Mouse (Mus musculus): ENCODE results near the gene Arhgef38. TPM values are rescaled to one million over a fixed set of nuclear protein-coding genes. Genes with fewer than 3 reads are reported as not detected.

The Arhgef38 gene
- polyA plus RNA-seq, 1 experiment from 2014 or later: 0.13 TPM

- peak overlapping the region; percentile 90 for H3K9ac ChIP-seq (ENCODE audit: low read length)
Measured at GRCm38 (mm10) chr3:133092936-133093335, 141.8 kb downstream of the Arhgef38 start.

GRCm38 (mm10) chr3:133092274-133092853 lies 142.4 kb downstream of the Arhgef38 start:
- H3K9me3 ChIP-seq (replicated peaks; ENCODE audit: control insufficient read depth, low read length): no peaks in the 10 kb centered on the region
- peaks cover 12% of the 10 kb centered on the region for H3K4me1 ChIP-seq (ENCODE audit: control insufficient read depth, insufficient read depth, low read length)
- H3K4me2 ChIP-seq (ENCODE audit: low read depth, low read length): peak overlapping the region; percentile 72
- H3K9ac ChIP-seq (ENCODE audit: low read length): peak overlapping the region; percentile 90
- H3K4me3 ChIP-seq (ENCODE audit: low read length): peak overlapping the region; percentile 96
- no peaks in the 10 kb centered on the region for H3K36me3 ChIP-seq (ENCODE audit: control insufficient read depth, insufficient read depth)
- no peaks in the 10 kb centered on the region for H3K27me3 ChIP-seq (ENCODE audit: control insufficient read depth, insufficient read depth, low read length)
- H3K27ac ChIP-seq (ENCODE audit: low read length): peak overlapping the region; percentile 96
- under 1% methylated on average over 7 of the region's 7 CpGs for WGBS
- ATAC-seq (replicated peaks; ENCODE audit: extremely low read depth, insufficient read depth, low FRiP score): no peak

More at GRCm38 (mm10) chr3:133092936-133093335, 141.8 kb downstream of the Arhgef38 start:
- Histone ChIP-seq H3K4me1 (ENCODE audit: control insufficient read depth, insufficient read depth, low read length) (peaks cover 12% of the 10 kb centered on the region), H3K27me3 (ENCODE audit: control insufficient read depth, insufficient read depth, low read length) (no peaks in the 10 kb centered on the region), H3K9me3 (replicated peaks; ENCODE audit: control insufficient read depth, low read length) (no peaks in the 10 kb centered on the region), H3K4me2 (ENCODE audit: low read depth, low read length) (peak overlapping the region; percentile 72), H3K27ac (ENCODE audit: low read length) (no peak overlapping the region), H3K36me3 (ENCODE audit: control insufficient read depth, insufficient read depth) (no peaks in the 10 kb centered on the region), H3K4me3 (ENCODE audit: low read length) (peak overlapping the region; percentile 96; the same call in 1 of the 2 replicates)
- WGBS: 73% methylated on average over 1 of the region's 1 CpGs
- ATAC-seq (replicated peaks; ENCODE audit: extremely low read depth, insufficient read depth, low FRiP score): no peak

GRCm38 (mm10) chr3:133091664-133092273 lies 143.0 kb downstream of the Arhgef38 start, which contains the start of the genes Ints12 and Gstcd:
Gene Ints12 (plus strand): TSS chr3:133091840.
Gene Gstcd (minus strand): TSS chr3:133092033.
- Histone ChIP-seq H3K4me3 (ENCODE audit: low read length) (peak within 1 kb of the TSS; percentile 96), H3K4me2 (ENCODE audit: low read depth, low read length) (peak within 1 kb of the TSS; percentile 72), H3K27ac (ENCODE audit: low read length) (peak within 1 kb of the TSS; percentile 96), H3K9ac (ENCODE audit: low read length) (peak within 1 kb of the TSS; percentile 90), H3K36me3 (ENCODE audit: control insufficient read depth, insufficient read depth) (no peaks in the 10 kb centered on the region), H3K9me3 (replicated peaks; ENCODE audit: control insufficient read depth, low read length) (no peaks in the 10 kb centered on the region), H3K4me1 (ENCODE audit: control insufficient read depth, insufficient read depth, low read length) (peaks cover 12% of the 10 kb centered on the region), H3K27me3 (ENCODE audit: control insufficient read depth, insufficient read depth, low read length) (no peaks in the 10 kb centered on the region)
- ATAC-seq (replicated peaks; ENCODE audit: extremely low read depth, insufficient read depth, low FRiP score): peak; percentile 99
- under 1% methylated on average over 53 of the region's 53 CpGs for WGBS

DNA sequence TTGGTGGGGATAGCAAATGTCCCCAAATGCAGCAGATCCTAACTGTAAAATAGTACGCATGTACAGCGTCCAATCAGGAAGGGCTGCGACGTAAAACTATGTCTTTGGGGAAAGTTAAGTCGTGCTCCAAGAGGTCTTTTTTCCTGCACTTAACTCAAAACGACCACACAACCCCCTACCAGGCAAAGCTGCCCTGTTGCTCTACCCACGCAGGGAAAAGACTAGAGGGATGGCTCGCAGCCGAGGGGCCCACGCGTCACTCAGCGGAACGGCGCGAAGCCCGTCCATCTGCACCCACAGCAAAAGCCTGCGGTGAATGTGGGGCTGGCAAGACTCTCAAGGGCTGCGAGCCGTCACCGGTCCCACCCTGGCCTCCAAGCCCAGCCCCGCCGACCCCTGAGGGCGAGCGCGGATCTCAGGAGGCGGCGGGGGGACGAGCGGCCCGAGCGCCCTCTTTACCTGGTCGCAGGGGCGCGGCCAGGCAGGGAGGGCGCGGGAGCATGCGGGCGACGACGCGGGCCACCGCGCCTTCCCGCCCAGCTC lies 143.6 kb downstream of the Arhgef38 start:
- Histone ChIP-seq H3K4me2 (ENCODE audit: low read depth, low read length) (peak overlapping the region; percentile 71), H3K9ac (ENCODE audit: low read length) (peak overlapping the region; percentile 90), H3K27me3 (ENCODE audit: control insufficient read depth, insufficient read depth, low read length) (no peaks in the 10 kb centered on the region), H3K36me3 (ENCODE audit: control insufficient read depth, insufficient read depth) (no peaks in the 10 kb centered on the region), H3K27ac (ENCODE audit: low read length) (peak overlapping the region; percentile 96), H3K4me3 (ENCODE audit: low read length) (peak overlapping the region; percentile 96), H3K4me1 (ENCODE audit: control insufficient read depth, insufficient read depth, low read length) (peaks cover 12% of the 10 kb centered on the region), H3K9me3 (replicated peaks; ENCODE audit: control insufficient read depth, low read length) (no peaks in the 10 kb centered on the region)
- peak; percentile 63 for ATAC-seq (replicated peaks; ENCODE audit: extremely low read depth, insufficient read depth, low FRiP score)
- under 1% methylated on average over 44 of the region's 44 CpGs for WGBS

DNA sequence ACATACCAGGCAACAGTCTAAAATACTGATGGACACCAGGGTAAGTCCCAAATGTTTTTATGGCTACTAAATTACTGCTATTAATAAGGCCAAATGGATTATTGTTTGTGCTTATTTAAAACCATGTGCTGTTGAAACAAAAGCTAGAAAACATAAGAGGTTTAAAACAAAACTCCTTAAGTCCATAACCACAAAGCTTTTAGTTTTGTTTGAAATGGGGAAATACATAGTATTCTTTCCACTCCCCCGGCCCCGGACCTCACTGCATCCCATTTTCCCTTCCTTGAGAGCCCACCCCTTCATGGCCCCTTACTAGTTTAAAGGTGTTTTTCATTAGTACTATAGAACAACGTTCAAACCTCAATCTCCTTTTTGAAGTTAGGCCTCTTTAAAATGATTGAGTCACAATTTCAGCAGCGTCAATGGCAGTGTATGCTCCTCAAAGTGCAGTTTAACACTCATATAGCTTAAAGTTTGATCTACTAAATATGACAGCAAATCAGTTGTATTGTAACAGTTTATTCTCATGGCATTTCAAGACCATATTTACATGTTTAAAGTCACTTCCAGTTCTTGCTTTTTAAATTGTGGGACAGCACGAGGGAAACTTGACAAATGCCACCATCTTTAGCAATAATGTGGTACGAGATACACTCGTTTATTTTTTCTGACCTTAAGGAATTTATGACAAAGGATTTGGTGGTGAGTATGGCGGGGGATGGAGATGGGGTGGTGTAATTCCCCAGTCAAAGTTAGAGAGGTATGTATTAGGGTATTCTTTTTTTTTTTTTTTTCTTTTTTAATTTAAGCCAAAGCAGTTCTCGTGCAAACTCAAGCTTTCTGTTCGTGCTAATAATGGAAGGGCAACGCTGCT lies 144.3 kb downstream of the Arhgef38 start:
- WGBS: 7% methylated on average over 11 of the region's 11 CpGs
- no peaks in the 10 kb centered on the region for H3K27me3 ChIP-seq (ENCODE audit: control insufficient read depth, insufficient read depth, low read length)
- peaks cover 12% of the 10 kb centered on the region for H3K4me1 ChIP-seq (ENCODE audit: control insufficient read depth, insufficient read depth, low read length)
- peak overlapping the region; percentile 90 for H3K9ac ChIP-seq (ENCODE audit: low read length)
- no peaks in the 10 kb centered on the region for H3K9me3 ChIP-seq (replicated peaks; ENCODE audit: control insufficient read depth, low read length)
- H3K27ac ChIP-seq (ENCODE audit: low read length): peak overlapping the region; percentile 96
- peak overlapping the region; percentile 96 for H3K4me3 ChIP-seq (ENCODE audit: low read length)
- ATAC-seq (replicated peaks; ENCODE audit: extremely low read depth, insufficient read depth, low FRiP score): no peak
- no peaks in the 10 kb centered on the region for H3K36me3 ChIP-seq (ENCODE audit: control insufficient read depth, insufficient read depth)
- H3K4me2 ChIP-seq (ENCODE audit: low read depth, low read length): peak overlapping the region; percentile 71

GRCm38 (mm10) chr3:133085858-133086257 lies 148.9 kb downstream of the Arhgef38 start:
- peaks cover 11% of the 10 kb centered on the region for H3K36me3 ChIP-seq (ENCODE audit: control insufficient read depth, insufficient read depth)
- H3K27ac ChIP-seq (ENCODE audit: low read length): no peak overlapping the region
- peaks cover 6% of the 10 kb centered on the region for H3K4me1 ChIP-seq (ENCODE audit: control insufficient read depth, insufficient read depth, low read length)
- WGBS: 47% methylated on average over 3 of the region's 3 CpGs
- no peaks in the 10 kb centered on the region for H3K27me3 ChIP-seq (ENCODE audit: control insufficient read depth, insufficient read depth, low read length)
- no peak for ATAC-seq (replicated peaks; ENCODE audit: extremely low read depth, insufficient read depth, low FRiP score)
- no peak overlapping the region for H3K4me3 ChIP-seq (ENCODE audit: low read length)
- no peak overlapping the region for H3K9ac ChIP-seq (ENCODE audit: low read length)
- no peak overlapping the region for H3K4me2 ChIP-seq (ENCODE audit: low read depth, low read length)
- H3K9me3 ChIP-seq (replicated peaks; ENCODE audit: control insufficient read depth, low read length): no peaks in the 10 kb centered on the region

DNA sequence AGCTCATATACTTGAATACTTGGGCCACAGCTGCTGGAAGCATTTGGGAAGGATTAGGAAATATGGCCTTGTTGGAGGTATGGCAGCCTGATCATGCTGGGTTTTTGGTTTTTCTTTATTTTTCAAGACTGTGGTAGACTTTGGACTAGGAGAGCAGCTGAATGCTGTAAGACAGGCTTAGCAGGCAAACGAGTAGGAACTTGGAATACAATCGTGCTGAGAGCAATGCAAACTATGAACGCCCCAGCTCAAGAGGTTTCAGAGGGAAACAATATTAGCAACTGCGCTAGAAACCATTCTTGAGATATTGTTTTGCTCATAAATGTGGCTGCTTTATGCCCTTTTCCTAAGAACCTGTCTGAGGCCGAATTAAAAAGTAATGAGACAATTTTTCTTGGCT lies 152.0 kb downstream of the Arhgef38 start:
- Histone ChIP-seq H3K27ac (ENCODE audit: low read length) (no peak overlapping the region), H3K4me3 (ENCODE audit: low read length) (no peak overlapping the region), H3K4me2 (ENCODE audit: low read depth, low read length) (no peak overlapping the region), H3K4me1 (ENCODE audit: control insufficient read depth, insufficient read depth, low read length) (no peaks in the 10 kb centered on the region), H3K27me3 (ENCODE audit: control insufficient read depth, insufficient read depth, low read length) (no peaks in the 10 kb centered on the region), H3K36me3 (ENCODE audit: control insufficient read depth, insufficient read depth) (peaks cover 13% of the 10 kb centered on the region), H3K9me3 (replicated peaks; ENCODE audit: control insufficient read depth, low read length) (no peaks in the 10 kb centered on the region), H3K9ac (ENCODE audit: low read length) (no peak overlapping the region)
- ATAC-seq (replicated peaks; ENCODE audit: extremely low read depth, insufficient read depth, low FRiP score): no peak
- 86% methylated on average over 5 of the region's 5 CpGs for WGBS

DNA sequence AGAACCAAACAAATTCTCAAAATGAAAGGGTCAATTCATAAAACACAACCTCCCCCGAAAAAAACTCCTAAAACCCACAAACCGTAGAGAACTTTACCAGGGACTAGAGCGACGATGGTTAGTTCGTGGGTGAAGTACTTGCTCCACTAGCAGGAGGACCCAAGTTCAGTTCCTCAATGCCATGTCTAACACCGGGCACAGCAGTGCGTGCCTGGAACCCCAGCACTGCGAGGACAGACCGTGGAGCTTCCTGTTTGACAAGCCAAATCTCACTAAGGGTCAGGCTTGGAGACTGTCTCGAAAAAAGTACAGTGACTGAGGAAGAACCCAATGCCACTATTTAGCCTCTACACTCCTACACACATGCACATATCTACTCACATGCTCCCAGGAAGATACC lies 159.2 kb downstream of the Arhgef38 start:
- Histone ChIP-seq H3K27me3 (ENCODE audit: control insufficient read depth, insufficient read depth, low read length) (no peaks in the 10 kb centered on the region), H3K9me3 (replicated peaks; ENCODE audit: control insufficient read depth, low read length) (no peaks in the 10 kb centered on the region), H3K4me1 (ENCODE audit: control insufficient read depth, insufficient read depth, low read length) (no peaks in the 10 kb centered on the region), H3K36me3 (ENCODE audit: control insufficient read depth, insufficient read depth) (peaks cover 9% of the 10 kb centered on the region; the same call in 1 of the 2 replicates), H3K4me2 (ENCODE audit: low read depth, low read length) (no peak overlapping the region), H3K27ac (ENCODE audit: low read length) (no peak overlapping the region), H3K9ac (ENCODE audit: low read length) (no peak overlapping the region), H3K4me3 (ENCODE audit: low read length) (no peak overlapping the region)
- no peak for ATAC-seq (replicated peaks; ENCODE audit: extremely low read depth, insufficient read depth, low FRiP score)
- 83% methylated on average over 10 of the region's 10 CpGs for WGBS
